Mouse (Mus musculus) cerebral cortex, adult 2 months (tissue): ENCODE results near the gene Neurod1.

ENCODE experiments used
- WGBS: fragments of 180-500 bp; shearing (Covaris S2); methylation state at CpG from one replicate; pipeline ENCODE4 v1.1.7; 2018; 5-methylcytosine and 5-hydroxymethylcytosine counted together

The Neurod1 gene

GRCm38 (mm10) chr2:79456575-79457349 is at the start of gene Neurod1, which contains the start of gene Cerkl:
Neurod1 (minus strand) TSS chr2:79456751.
Cerkl (minus strand) TSS chr2:79456785.
- WGBS = 2% methylated on average over 42 of the region's 42 CpGs

GRCm38 (mm10) chr2:79498990-79499755 is 42.6 kb upstream of the Neurod1 start:
- 17% methylated on average over 10 of the region's 10 CpGs for WGBS

- 76% methylated on average over 3 of the region's 3 CpGs for WGBS
Observed at GRCm38 (mm10) chr2:79485127-79485526, 28.6 kb upstream of the Neurod1 start.

- 95% methylated on average over 2 of the region's 2 CpGs for WGBS
Observed at GRCm38 (mm10) chr2:79482511-79482910, 26.0 kb upstream of the Neurod1 start.

- WGBS = 87% methylated on average over 4 of the region's 4 CpGs
Observed at GRCm38 (mm10) chr2:79462411-79462810, 5.9 kb upstream of the Neurod1 start.

GRCm38 (mm10) chr2:79461861-79462260 is 5.3 kb upstream of the Neurod1 start:
- WGBS = 85% methylated on average over 2 of the region's 2 CpGs

GRCm38 (mm10) chr2:79460586-79460985 is 4.0 kb upstream of the Neurod1 start:
- 44% methylated on average over 2 of the region's 2 CpGs for WGBS

GRCm38 (mm10) chr2:79460107-79460506 is 3.6 kb upstream of the Neurod1 start:
- WGBS = 22% methylated on average over 14 of the region's 14 CpGs

- WGBS = 29% methylated on average over 44 of the region's 44 CpGs
Observed at GRCm38 (mm10) chr2:79459061-79460045, 2.8 kb upstream of the Neurod1 start.

GRCm38 (mm10) chr2:79457932-79458331 is 1.4 kb upstream of the Neurod1 start:
- WGBS = 36% methylated on average over 3 of the region's 3 CpGs

GRCm38 (mm10) chr2:79457434-79457833 is 883 bp upstream of the Neurod1 start:
- WGBS = 68% methylated on average over 3 of the region's 3 CpGs

- 8% methylated on average over 10 of the region's 10 CpGs for WGBS
Observed at GRCm38 (mm10) chr2:79455646-79456045, 905 bp downstream of the Neurod1 start.

- 7% methylated on average over 15 of the region's 15 CpGs for WGBS
Observed at GRCm38 (mm10) chr2:79454786-79455446, 1.6 kb downstream of the Neurod1 start.

- WGBS = 1% methylated on average over 55 of the region's 55 CpGs
Observed at GRCm38 (mm10) chr2:79453901-79454781, 2.4 kb downstream of the Neurod1 start.

- WGBS = 35% methylated on average over 5 of the region's 5 CpGs
Observed at GRCm38 (mm10) chr2:79451438-79451837, 5.1 kb downstream of the Neurod1 start.

- WGBS = 71% methylated on average over 4 of the region's 4 CpGs
Observed at GRCm38 (mm10) chr2:79450684-79451394, 5.7 kb downstream of the Neurod1 start.

GRCm38 (mm10) chr2:79449371-79449770 is 7.2 kb downstream of the Neurod1 start:
- 72% methylated on average over 4 of the region's 4 CpGs for WGBS

- 78% methylated on average over 1 of the region's 1 CpGs for WGBS
Observed at GRCm38 (mm10) chr2:79447198-79447597, 9.4 kb downstream of the Neurod1 start.

GRCm38 (mm10) chr2:79443861-79444620 is 12.5 kb downstream of the Neurod1 start:
- WGBS = 83% methylated on average over 3 of the region's 3 CpGs
